Mouse (Mus musculus) megakaryocyte, embryonic 14.5 days (primary cell): Measurements from ENCODE around the gene Fam160a2. TPM values are rescaled to one million over a fixed set of nuclear protein-coding genes. Genes with fewer than 3 reads are reported as not detected.
A peak's percentile ranks its signal among the peaks of the same experiment; 100 is the strongest.

Experiments
- H3K27me3 ChIP-seq: replicated peaks from 2 replicates; pipeline ENCODE3; 2012; ENCODE audit warnings: inconsistent platforms
- H3K36me3 ChIP-seq: replicated peaks from 2 replicates; pipeline ENCODE3; 2012; ENCODE audit warnings: low read length, inconsistent platforms, mixed read lengths
- H3K4me1 ChIP-seq: 2 replicates; pipeline ENCODE4 v1.6.1; 2012; ENCODE audit warnings: inconsistent platforms
- H3K4me3 ChIP-seq: replicated peaks from 2 replicates; pipeline ENCODE3; 2012; ENCODE audit warnings: moderate library complexity, mild to moderate bottlenecking, inconsistent platforms
- H3K9me3 ChIP-seq: 2 replicates; pipeline ENCODE4 v1.6.1; 2012; ENCODE audit warnings: inconsistent platforms
- FLI1 ChIP-seq: IDR thresholded peaks from 2 replicates; pipeline ENCODE4 v1.6.1; 2012; ENCODE audit warnings: low read length, inconsistent platforms, mixed read lengths
- GATA1 ChIP-seq: IDR thresholded peaks from 3 replicates; pipeline ENCODE4 v1.6.1; 2012; ENCODE audit warnings: mixed read lengths, low read length, inconsistent platforms, borderline replicate concordance
- polyA plus RNA-seq: library from polyadenylated mRNA; stranded (reverse); fragments of >175 nt; gene quantifications from 2 replicates; pipeline ENCODE4 v1.2.3, GENCODE M21; 2012; ENCODE audit warnings: low replicate concordance; ENCODE audit not compliant: insufficient read depth

Fam160a2 gene
- polyA plus RNA-seq = 32.3 and 36.7 TPM in 2 replicates

DNA sequence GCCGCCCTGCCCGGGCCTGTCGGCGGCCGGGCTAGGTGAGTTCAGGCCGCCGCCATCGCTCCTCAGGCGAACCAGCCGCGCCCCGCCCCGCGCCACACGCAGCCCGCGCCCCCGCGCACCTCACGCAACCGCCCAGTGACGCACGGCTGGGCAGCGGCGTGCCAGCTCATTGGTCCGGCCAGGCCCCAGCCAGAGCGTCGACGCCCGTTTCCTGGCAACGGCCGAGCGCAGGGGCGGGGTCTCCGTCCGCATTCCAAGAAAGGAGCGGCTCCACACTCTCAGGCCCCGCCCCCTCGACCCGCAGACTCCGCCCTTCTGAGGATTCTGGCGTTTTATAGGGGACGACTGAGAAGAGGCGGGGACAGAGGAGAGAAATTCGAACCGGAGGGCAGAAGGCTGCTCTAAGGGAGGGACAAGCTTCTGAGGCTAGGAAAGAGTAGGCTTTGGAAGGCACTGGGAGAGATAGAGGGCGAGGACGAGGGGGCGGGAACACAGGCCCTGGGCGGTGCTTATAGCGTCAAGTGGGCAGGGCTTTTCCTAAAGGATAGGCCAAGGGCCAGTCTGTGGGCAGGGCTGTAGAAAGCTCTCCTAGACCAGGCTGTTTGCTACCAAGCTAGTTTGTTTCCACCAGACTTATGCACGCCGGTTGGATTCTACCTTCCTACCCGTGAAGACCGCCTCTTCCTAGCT is at the start of gene Fam160a2:
Fam160a2 (minus strand) TSS at position 120 of the 690 bp plus-strand sequence.
- Histone ChIP-seq H3K4me1 (peaks cover 48% of the 10 kb centered on the region), H3K9me3 (no peaks in the 10 kb centered on the region), H3K36me3 (peaks cover 3% of the 10 kb centered on the region), H3K4me3 (peak within 1 kb of the TSS; percentile 98), H3K27me3 (peaks cover 9% of the 10 kb centered on the region)
- TF ChIP-seq FLI1 (no peak), GATA1 (no peak)

DNA sequence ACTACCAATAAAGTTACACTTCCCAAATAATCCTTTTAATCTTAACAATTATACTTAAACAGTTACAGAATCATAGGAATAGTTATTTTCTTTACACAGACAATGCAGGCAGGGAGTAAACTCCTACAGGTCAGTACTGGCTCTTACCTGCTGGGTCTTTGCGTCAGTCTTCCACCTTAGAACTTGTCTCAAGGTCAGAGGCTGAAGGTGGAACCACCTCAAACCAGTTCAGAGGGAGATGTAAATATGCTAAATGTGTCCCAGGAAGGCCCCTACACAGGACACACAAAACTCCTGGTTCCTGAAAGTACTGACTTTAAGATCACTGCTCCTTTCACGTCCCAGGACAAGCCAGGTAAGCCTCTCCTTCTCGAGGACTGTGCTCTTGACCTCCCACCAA is 45.2 kb upstream of the Fam160a2 start:
- Histone ChIP-seq H3K4me3 (no peak overlapping the region), H3K36me3 (no peaks in the 10 kb centered on the region)
- TF ChIP-seq GATA1 (no peak), FLI1 (no peak)

DNA sequence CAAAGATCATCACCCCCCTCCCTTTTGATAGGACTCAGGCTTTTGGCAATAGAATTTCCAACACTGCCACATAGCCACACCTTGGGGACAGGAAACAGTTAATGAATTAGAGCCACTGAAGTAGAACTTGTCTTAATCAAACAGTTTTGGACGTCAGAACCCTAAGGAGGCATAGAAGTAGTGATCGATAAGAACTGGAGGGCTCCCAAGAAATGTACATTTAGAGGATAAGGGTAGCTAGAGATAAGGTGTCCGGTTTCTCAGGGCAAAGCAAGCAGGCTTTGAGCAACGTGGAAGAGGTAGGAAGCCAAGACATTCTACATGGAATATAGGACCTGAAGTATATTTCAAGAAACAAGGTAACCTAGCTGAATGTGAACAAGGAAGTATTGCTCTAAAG is 41.6 kb upstream of the Fam160a2 start:
- Histone ChIP-seq H3K4me3 (no peak overlapping the region), H3K4me1 (no peaks in the 10 kb centered on the region), H3K27me3 (peaks cover 4% of the 10 kb centered on the region), H3K9me3 (no peaks in the 10 kb centered on the region), H3K36me3 (no peaks in the 10 kb centered on the region)
- TF ChIP-seq GATA1 (no peak), FLI1 (no peak)

More for the DNA sequence above, 45.2 kb upstream of the Fam160a2 start:
- Histone ChIP-seq H3K9me3 (no peaks in the 10 kb centered on the region), H3K27me3 (no peaks in the 10 kb centered on the region), H3K4me1 (no peaks in the 10 kb centered on the region)

DNA sequence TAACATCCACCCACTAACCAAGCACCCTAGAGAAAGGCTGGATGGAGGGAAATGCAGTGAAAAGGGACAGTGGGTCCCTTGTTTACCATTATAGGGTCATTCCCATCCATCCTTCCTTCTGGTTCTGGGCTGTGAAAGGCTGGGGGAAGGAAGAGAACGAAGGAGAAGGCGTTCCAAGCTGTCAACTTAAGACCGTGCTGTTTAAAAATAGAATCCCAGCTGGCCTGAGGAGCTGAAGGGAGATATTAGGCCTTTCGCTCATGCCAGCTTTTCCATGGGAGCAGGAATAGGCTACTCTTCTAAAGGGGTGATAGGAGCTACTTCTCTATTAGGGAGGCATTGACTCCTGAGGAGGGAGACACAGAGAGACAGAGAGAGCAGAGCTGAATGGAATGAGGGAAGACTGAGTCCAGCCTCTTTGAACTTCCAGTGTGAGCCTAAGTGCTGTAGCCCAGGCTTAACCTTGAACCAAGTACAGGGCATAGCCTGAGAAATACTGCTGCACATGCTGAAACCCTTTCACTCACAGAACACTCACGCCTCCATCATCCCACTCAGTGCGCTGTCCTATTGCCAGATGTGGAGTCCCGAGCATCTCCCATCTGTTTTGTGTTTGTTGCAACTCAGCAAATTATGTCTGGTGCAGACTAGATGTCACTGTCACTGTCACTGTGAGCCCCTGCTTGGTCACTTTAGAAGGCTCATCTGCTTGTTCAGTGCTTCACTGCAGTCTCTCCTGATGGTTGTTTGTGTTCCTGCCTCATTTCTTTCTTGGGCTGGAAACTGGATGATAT is 38.3 kb upstream of the Fam160a2 start:
- H3K4me3 ChIP-seq = no peak overlapping the region
- H3K27me3 ChIP-seq = peaks cover 12% of the 10 kb centered on the region
- H3K9me3 ChIP-seq = peaks cover 20% of the 10 kb centered on the region
- H3K36me3 ChIP-seq = no peaks in the 10 kb centered on the region
- no peaks in the 10 kb centered on the region for H3K4me1 ChIP-seq
- TF ChIP-seq FLI1 (no peak), GATA1 (no peak)

DNA sequence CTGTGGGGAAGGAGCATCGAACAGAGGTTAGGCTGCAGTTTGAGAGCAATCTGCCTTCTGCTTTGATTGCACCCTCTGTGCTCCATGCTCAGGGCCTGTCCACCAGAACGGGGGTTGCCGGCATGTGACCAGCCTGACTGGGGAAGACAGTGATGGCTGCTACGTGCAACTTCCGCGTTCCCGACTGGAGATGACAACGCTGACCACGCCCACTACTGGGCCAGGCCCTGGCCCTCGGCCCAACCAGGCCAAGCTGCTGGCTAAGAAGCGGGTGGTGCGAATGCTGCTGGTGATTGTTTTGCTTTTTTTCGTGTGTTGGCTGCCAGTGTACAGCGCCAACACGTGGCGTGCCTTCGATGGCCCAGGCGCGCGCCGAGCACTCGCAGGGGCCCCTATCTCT is 34.9 kb upstream of the Fam160a2 start:
- no peaks in the 10 kb centered on the region for H3K36me3 ChIP-seq
- H3K27me3 ChIP-seq = peaks cover 18% of the 10 kb centered on the region
- TF ChIP-seq GATA1 (no peak), FLI1 (no peak)

DNA sequence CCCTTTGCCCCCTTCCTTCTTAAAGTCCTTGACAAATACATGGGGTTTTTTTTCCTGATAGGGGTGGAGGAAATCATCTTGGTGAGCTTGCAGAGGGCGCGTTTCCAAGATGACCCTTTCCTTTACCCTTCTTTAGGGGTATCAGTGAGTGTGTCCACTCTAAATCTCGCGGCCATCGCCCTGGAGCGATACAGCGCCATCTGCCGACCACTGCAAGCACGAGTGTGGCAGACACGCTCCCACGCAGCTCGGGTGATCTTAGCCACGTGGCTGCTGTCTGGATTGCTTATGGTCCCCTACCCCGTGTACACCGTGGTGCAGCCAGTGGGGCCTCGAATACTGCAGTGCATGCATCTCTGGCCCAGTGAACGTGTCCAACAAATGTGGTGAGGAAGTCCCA is 34.0 kb upstream of the Fam160a2 start:
- TF ChIP-seq GATA1 = no peak
- no peak for TF ChIP-seq FLI1
- H3K4me3 ChIP-seq = peak overlapping the region; percentile 64

More for the DNA sequence above, 34.9 kb upstream of the Fam160a2 start:
- no peak overlapping the region for H3K4me3 ChIP-seq
- H3K4me1 ChIP-seq = no peaks in the 10 kb centered on the region
- peaks cover 20% of the 10 kb centered on the region for H3K9me3 ChIP-seq

DNA sequence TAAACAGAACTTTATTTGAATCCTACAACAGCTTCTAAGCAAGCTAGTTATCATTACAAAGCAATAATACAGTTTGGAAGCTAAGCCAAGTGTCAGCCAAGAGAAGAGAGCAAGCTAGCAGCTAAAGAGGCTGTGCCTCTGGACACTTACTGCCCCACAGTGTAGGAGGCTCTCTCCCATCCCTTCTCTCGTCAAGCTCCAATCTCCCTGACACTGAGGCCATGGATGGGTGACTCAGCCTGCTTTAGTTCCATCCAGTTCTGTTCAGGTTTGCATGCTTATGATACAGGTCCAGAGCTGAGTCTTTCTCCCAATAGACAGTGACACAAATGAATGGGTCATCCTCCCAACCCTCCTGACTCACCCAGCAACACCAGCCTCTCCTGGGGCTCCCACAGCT is 32.2 kb upstream of the Fam160a2 start:
- TF ChIP-seq GATA1 (no peak), FLI1 (no peak)
- no peaks in the 10 kb centered on the region for H3K4me1 ChIP-seq
- H3K9me3 ChIP-seq = peaks cover 20% of the 10 kb centered on the region
- H3K27me3 ChIP-seq = peaks cover 25% of the 10 kb centered on the region
- no peaks in the 10 kb centered on the region for H3K36me3 ChIP-seq
- no peak overlapping the region for H3K4me3 ChIP-seq

More for the DNA sequence above, 34.0 kb upstream of the Fam160a2 start:
- Histone ChIP-seq H3K9me3 (peaks cover 20% of the 10 kb centered on the region), H3K27me3 (peaks cover 16% of the 10 kb centered on the region), H3K4me1 (no peaks in the 10 kb centered on the region), H3K36me3 (no peaks in the 10 kb centered on the region)

DNA sequence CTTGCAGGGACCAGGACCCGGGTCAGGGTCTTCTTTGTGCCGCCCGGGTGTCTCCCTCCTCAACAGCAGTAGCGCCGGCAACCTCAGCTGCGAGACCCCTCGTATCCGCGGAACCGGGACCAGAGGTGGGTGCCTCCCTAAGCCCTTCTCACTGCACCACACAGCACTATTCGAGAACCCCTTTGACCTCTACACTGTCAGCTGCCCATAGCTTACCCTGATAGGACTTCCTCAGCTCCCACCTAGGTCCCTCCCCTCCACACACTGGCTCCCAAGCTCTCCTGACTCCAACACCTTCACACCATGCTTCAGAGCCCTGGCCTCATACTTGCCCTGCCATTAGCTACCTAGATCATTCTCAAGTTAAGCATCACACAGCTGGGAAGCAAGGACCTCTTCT is 26.2 kb upstream of the Fam160a2 start:
- Histone ChIP-seq H3K4me1 (no peaks in the 10 kb centered on the region), H3K27me3 (peaks cover 53% of the 10 kb centered on the region), H3K4me3 (no peak overlapping the region), H3K36me3 (no peaks in the 10 kb centered on the region), H3K9me3 (peaks cover 6% of the 10 kb centered on the region; the same call in 1 of the 2 replicates)
- TF ChIP-seq GATA1 (no peak), FLI1 (no peak)

DNA sequence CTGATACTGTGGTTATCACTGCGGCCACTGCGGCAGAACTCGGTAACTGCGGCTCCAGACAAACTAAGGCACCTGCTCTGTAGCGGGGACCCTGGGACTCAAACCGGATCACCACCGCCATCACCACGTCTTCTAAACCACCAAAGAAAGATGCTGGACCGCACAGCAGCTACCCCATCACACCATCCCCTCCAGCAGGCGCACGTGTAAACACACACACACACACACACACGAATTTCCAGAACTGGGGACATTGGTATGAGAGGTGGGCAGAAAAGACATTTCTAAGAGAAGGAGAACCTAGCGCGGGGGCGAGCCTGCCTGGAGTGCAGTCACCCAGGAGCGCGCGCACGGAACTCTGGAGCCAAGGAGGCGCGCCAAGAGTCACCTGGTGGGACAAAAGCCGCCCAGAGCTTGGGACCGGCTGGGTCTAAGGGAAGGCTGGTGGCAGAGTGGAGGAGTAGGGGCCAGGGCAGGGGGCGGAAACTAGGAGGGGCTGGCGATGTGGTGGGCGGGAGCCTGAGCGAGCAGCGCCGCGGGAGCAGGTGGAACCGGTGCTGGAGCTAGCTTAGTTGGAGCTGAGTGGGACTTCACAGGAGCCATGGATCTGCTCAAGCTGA is 25.7 kb upstream of the Fam160a2 start, which contains the start of gene Cckbr:
Cckbr (plus strand) TSS at position 308 of the 620 bp plus-strand sequence.
- Histone ChIP-seq H3K4me1 (no peaks in the 10 kb centered on the region), H3K36me3 (no peaks in the 10 kb centered on the region), H3K4me3 (no peak within 1 kb of the TSS), H3K9me3 (peaks cover 6% of the 10 kb centered on the region; the same call in 1 of the 2 replicates), H3K27me3 (peaks cover 52% of the 10 kb centered on the region)
- TF ChIP-seq GATA1 (no peak), FLI1 (no peak)
